Mouse (Mus musculus): ENCODE measurements around the gene Ubxn2a. TPM values are rescaled to one million over a fixed set of nuclear protein-coding genes. Genes with fewer than 3 reads are reported as not detected.

Gene Ubxn2a
- total RNA-seq, 1 experiment from 2014 or later: 61.0 TPM

DNA sequence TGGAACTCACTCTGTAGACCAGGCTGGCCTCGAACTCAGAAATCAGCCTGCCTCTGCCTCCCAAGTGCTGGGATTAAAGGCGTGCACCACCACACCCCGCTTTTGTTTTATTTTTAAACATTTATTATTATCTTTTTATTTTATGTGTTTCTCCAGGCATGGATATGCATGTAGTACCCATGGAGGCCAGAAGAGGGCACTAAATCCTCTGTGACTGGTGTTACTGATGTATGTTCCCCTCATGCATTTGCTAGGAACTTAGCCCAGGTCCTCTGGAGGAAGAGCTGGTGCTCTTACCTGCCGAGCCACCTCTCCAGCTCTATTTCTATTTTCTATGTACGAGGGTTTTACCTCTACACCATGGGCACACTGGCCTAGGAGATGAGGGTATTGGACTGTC is 51.3 kb downstream of the Ubxn2a start:
- no peak for ATAC-seq (replicated peaks in 1 of 2; ENCODE audit: insufficient read depth in 1 of 2, low FRiP score in 2 of 2, low TSS enrichment in 1 of 2, low read depth in 1 of 2, poor library complexity in 2 of 2, severe bottlenecking in 2 of 2)

- peak; percentile 29 to 32; a peak in 2 of 4 replicates for ATAC-seq (replicated peaks in 1 of 2; ENCODE audit: insufficient read depth in 1 of 2, low FRiP score in 2 of 2, low TSS enrichment in 1 of 2, low read depth in 1 of 2, poor library complexity in 2 of 2, severe bottlenecking in 2 of 2)
These were observed 63.8 kb downstream of the Ubxn2a start for GRCm38 (mm10) chr12:4843741-4844140.

DNA sequence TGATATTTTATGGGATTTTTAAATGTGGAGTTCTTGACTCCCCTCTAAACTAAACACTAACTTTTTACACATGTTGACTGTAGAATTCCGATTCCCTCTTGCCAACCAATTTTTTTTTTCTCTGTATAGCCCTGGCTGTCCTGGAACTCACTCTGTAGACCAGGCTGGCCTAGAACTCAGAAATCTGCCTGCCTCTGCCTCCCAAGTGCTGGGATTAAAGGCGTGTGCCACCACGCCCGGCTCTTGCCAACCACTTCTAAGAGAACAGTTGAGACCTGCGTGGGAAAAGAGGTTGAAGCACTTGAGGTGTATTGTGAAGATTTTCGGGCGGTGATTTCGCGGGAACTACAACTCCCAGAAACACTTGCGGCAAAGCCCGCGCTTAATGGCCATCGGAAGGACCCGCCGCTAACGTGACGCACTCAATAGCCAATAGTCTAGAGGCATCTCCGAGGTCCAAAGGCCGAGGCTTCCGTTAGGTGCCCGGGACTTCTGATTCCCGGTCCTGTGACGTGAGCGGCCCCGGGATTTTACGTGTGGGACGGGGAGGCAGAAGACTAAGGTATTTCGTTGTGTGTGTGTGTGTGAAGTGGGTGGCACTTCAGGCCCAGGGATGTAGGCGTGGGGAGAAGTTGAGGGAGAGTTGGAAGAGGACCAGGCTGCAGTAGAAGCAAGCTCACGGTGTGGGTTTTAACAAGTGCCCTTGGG is 64.5 kb downstream of the Ubxn2a start, which contains the start of gene Wdcp:
Gene Wdcp, plus strand, starts transcription at position 414 of the 708 bp plus-strand sequence.
- peak; percentile 90 to 91 for ATAC-seq (replicated peaks in 1 of 2; ENCODE audit: insufficient read depth in 1 of 2, low FRiP score in 2 of 2, low TSS enrichment in 1 of 2, low read depth in 1 of 2, poor library complexity in 2 of 2, severe bottlenecking in 2 of 2)

DNA sequence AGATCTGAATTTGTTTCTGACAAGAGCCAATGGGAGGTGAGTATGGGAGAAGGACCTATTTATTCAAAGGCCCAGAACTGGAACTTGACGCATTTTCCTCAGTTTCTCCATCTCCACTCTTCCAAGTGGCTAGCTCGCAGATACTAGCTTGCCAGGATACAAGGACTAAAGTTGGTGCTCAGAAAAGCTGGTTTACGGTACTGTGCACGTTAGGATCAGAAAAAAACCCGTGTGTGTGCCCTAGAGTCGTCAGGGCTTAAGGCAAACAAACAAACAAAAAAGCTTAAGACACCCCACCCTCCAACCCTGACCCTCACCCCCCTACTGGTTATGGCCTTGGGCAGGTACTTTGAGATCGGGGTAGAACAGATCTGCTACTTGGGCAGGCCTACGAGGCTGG is 65.0 kb downstream of the Ubxn2a start:
- no peak for ATAC-seq (replicated peaks in 1 of 2; ENCODE audit: insufficient read depth in 1 of 2, low FRiP score in 2 of 2, low TSS enrichment in 1 of 2, low read depth in 1 of 2, poor library complexity in 2 of 2, severe bottlenecking in 2 of 2)

DNA sequence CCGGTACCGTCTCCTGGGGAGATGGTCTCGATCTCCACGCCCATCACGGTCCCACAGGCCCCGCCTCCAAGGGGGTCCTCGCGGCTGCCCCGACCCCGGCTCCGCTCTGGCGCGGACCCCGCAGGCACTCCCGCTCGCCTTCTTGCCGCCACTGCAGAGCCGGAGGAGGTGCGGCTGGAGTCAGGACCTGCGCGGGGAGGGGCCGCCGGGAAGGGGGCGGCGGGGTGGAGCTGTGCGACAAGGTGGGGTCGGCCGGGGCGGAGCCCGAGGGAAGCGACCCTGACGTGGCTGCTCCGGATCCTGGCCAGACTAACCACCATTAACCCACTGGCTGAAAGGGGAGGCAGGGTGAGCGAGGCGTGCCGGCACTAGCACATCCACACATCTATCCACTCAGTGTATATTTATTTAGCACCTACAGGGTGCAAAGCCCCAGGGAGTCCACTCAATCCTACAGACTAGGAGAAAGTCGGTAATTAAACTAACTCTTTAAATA is 66.1 kb downstream of the Ubxn2a start, which contains the start of gene Fkbp1b:
Gene Fkbp1b, minus strand, starts transcription at position 200 of the 496 bp plus-strand sequence.
- ATAC-seq (replicated peaks in 1 of 2; ENCODE audit: insufficient read depth in 1 of 2, low FRiP score in 2 of 2, low TSS enrichment in 1 of 2, low read depth in 1 of 2, poor library complexity in 2 of 2, severe bottlenecking in 2 of 2): peak; percentile 37 to 46; a peak in 3 of 4 replicates

DNA sequence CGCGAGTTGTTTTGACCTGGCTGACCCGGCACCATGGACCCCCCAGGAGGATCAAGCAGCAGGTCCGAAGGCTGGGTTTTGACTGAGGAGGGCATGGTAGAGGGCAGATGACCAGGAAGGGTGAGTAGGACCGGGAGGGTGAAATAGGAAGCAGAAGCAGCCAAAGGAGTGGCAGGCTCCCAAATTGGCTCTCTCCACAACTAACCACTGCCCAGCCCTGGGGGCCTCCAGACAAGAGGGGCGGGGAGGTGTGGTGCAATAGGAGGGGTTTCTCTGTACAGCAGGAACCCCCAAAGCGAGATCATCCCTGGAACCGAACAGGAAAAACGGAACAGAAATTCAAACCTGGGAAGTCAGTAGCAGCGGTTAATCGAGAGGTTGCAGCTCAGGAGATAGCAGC is 66.8 kb downstream of the Ubxn2a start:
- no peak for ATAC-seq (replicated peaks in 1 of 2; ENCODE audit: insufficient read depth in 1 of 2, low FRiP score in 2 of 2, low TSS enrichment in 1 of 2, low read depth in 1 of 2, poor library complexity in 2 of 2, severe bottlenecking in 2 of 2)

DNA sequence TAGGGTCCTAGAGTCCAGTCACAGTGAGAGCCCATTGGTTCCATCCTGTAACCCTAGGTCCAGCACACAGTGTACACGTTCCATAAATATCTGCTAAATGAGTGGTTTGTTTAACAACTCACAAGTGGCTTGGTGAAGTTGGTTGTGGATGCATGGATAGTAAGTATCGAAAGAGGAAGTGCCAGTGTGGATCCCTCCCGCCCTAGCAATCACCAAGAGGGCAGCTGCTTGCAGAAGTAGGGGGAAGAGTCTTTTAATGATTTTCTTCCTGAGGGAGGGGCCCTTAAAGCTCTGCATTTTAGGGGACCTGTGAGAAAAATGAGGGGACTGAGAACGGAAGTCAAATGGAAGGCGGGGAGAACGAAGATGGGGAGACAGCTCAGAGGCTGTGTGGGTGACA is 67.5 kb downstream of the Ubxn2a start:
- peak in 1 of 2 experiments; percentile 15; a peak in 1 of 4 replicates for ATAC-seq (replicated peaks in 1 of 2; ENCODE audit: insufficient read depth in 1 of 2, low FRiP score in 2 of 2, low TSS enrichment in 1 of 2, low read depth in 1 of 2, poor library complexity in 2 of 2, severe bottlenecking in 2 of 2)

GRCm38 (mm10) chr12:4836959-4837358 is 70.5 kb downstream of the Ubxn2a start:
- ATAC-seq (replicated peaks in 1 of 2; ENCODE audit: insufficient read depth in 1 of 2, low FRiP score in 2 of 2, low TSS enrichment in 1 of 2, low read depth in 1 of 2, poor library complexity in 2 of 2, severe bottlenecking in 2 of 2): no peak

Other genes starting within 250 kb of the Ubxn2a start
- gene Fam228a, start 169.3 kb downstream of the Ubxn2a start, total RNA-seq (2017): not detected in 2 replicates
- 1.5 and 3.5 TPM in 2 replicates for gene Pfn4, start 138.7 kb downstream of the Ubxn2a start, total RNA-seq (2017)
- 0.79 and 3.5 TPM in 2 replicates for gene Fam228b, start 138.4 kb downstream of the Ubxn2a start, total RNA-seq (2017)
- gene Sf3b6, start 90.2 kb downstream of the Ubxn2a start, total RNA-seq (2017): 145 and 178 TPM in 2 replicates
- 2.0 and 4.0 TPM in 2 replicates for gene Fkbp1b, start 66.1 kb downstream of the Ubxn2a start, total RNA-seq (2017)
- 10.7 and 16.7 TPM in 2 replicates for gene Wdcp, start 64.4 kb downstream of the Ubxn2a start, total RNA-seq (2017)
- gene Mfsd2b, start 33.3 kb downstream of the Ubxn2a start, total RNA-seq (2017): 7.1 and 22.7 TPM in 2 replicates
- 40.0 and 48.1 TPM in 2 replicates for gene Atad2b, start 9.6 kb upstream of the Ubxn2a start, total RNA-seq (2017)

All from hematopoietic stem cell, adult 5-6 weeks (primary cell).